Mouse (Mus musculus) lung, adult 2 months (tissue): ENCODE measurements around the gene Havcr1.

Experiments used
- CTCF ChIP-seq: fragments of 200-500 bp; IDR thresholded peaks from 2 replicates; pipeline ENCODE4 v1.5.1; 2011; ENCODE audit warnings: mild to moderate bottlenecking, low read length, control low read depth; ENCODE audit not compliant: insufficient read depth
- POLR2A ChIP-seq: fragments of 200-500 bp; IDR thresholded peaks from 2 replicates; pipeline ENCODE4 v1.6.1; 2011; ENCODE audit warnings: low read depth, mild to moderate bottlenecking, control low read depth, low read length, borderline replicate concordance; ENCODE audit errors: extremely low read depth

- TF ChIP-seq CTCF: no peak
- TF ChIP-seq POLR2A: no peak
Measured at GRCm38 (mm10) chr11:46734617-46735016, 263 bp upstream of the Havcr1 start.
